Mouse (Mus musculus) heart, embryonic 14.5 days (tissue): ENCODE measurements around the gene Elmo2. TPM values are rescaled to one million over a fixed set of nuclear protein-coding genes. Genes with fewer than 3 reads are reported as not detected.

Experiments
- ATAC-seq: fragments of 200-750 bp; cut with Nextera tagmentation; 2 replicates; pipeline ENCODE4 v1.8.0; 2017; ENCODE audit warnings: low read depth, moderate TSS enrichment; ENCODE audit not compliant: insufficient number of reproducible peaks, insufficient read depth, low FRiP score
- H3K27ac ChIP-seq, 2 experiments: fragments of 200-500 bp in 1 of 2; fragments of 300-500 bp in 1 of 2; sonication (generic) in 1 of 2; replicated peaks in 1 of 2; 2 replicates each; pipeline ENCODE4 v1.5.1; 2012 to 2014; ENCODE audit warnings: low read depth in 2 of 2, low read length in 2 of 2, control low read depth in 1 of 2, mild to moderate bottlenecking in 1 of 2, mixed read lengths in 1 of 2; ENCODE audit not compliant: control insufficient read depth in 1 of 2, insufficient read depth in 1 of 2
- H3K27me3 ChIP-seq: fragments of 300-500 bp; sonication (generic); 2 replicates; pipeline ENCODE4 v1.6.1; 2014; ENCODE audit warnings: mild to moderate bottlenecking, low read length, control low read depth; ENCODE audit not compliant: control insufficient read depth, insufficient read depth
- H3K36me3 ChIP-seq: fragments of 300-500 bp; sonication (generic); 2 replicates; pipeline ENCODE4 v1.6.1; 2014; ENCODE audit warnings: mild to moderate bottlenecking, control low read depth, low read length, mixed read lengths; ENCODE audit not compliant: control insufficient read depth, insufficient read depth
- H3K4me1 ChIP-seq, 2 experiments: fragments of 200-500 bp in 1 of 2; fragments of 300-500 bp in 1 of 2; sonication (generic) in 1 of 2; 2 replicates each; pipeline ENCODE4 v1.6.1; 2012 to 2014; ENCODE audit warnings: low read length in 2 of 2, control low read depth in 1 of 2, mixed read lengths in 1 of 2; ENCODE audit not compliant: control insufficient read depth in 2 of 2, insufficient read depth in 2 of 2
- H3K4me2 ChIP-seq: fragments of 300-500 bp; sonication (generic); 2 replicates; pipeline ENCODE4 v1.6.1; 2014; ENCODE audit warnings: mild to moderate bottlenecking, low read length
- H3K4me3 ChIP-seq, 2 experiments: fragments of 200-500 bp in 1 of 2; fragments of 300-500 bp in 1 of 2; sonication (generic) in 1 of 2; 2 replicates each; pipeline ENCODE4 v1.5.1; 2012 to 2014; ENCODE audit warnings: low read length in 2 of 2, mild to moderate bottlenecking in 2 of 2, control low read depth in 1 of 2, low read depth in 1 of 2, moderate library complexity in 1 of 2; ENCODE audit not compliant: control insufficient read depth in 1 of 2, insufficient read depth in 1 of 2
- H3K9ac ChIP-seq: fragments of 300-500 bp; sonication (generic); 2 replicates; pipeline ENCODE4 v1.6.1; 2014; ENCODE audit warnings: mild to moderate bottlenecking, low read length
- H3K9me3 ChIP-seq: fragments of 300-500 bp; sonication (generic); 2 replicates; pipeline ENCODE4 v1.6.1; 2016; ENCODE audit warnings: low read length, control low read depth; ENCODE audit not compliant: control insufficient read depth
- WGBS: fragments of 180-500 bp; shearing (Covaris S2); extraction: QIAGEN DNeasy Blood & Tissue Kit; methylation state at CpG from one replicate; pipeline ENCODE4 v1.1.7; 2014; 5-methylcytosine and 5-hydroxymethylcytosine counted together
- polyA plus RNA-seq: library from polyadenylated mRNA; unstranded; fragments of >200 nt; fragmentation: Nextera tagmentation; extraction: Ambion mirVana; gene quantifications from 2 replicates; pipeline ENCODE4 v1.2.1, GENCODE M21; 2014

Elmo2 gene
- polyA plus RNA-seq, 1 experiment from 2014 or later: 40.1 TPM

- Histone ChIP-seq H3K9ac (no peak overlapping the region), H3K4me1 (peaks cover 2 to 8% of the 10 kb centered on the region in 2 experiments; a peak in 3 of 4 replicates), H3K4me2 (0 out of 2 replicates have a peak overlapping the region, but pooled peaks have one; percentile 13), H3K36me3 (no peaks in the 10 kb centered on the region), H3K27me3 (peaks cover 44% of the 10 kb centered on the region), H3K4me3 (no peak overlapping the region), H3K9me3 (no peaks in the 10 kb centered on the region), H3K27ac (no peak overlapping the region)
- ATAC-seq: no peak
- WGBS: 3% methylated on average over 5 of the region's 8 CpGs
Measured at GRCm38 (mm10) chr2:165367047-165367520, 40.8 kb upstream of the Elmo2 start.

GRCm38 (mm10) chr2:165364334-165365091 lies 38.2 kb upstream of the Elmo2 start:
- H3K27ac ChIP-seq: no peak overlapping the region
- no peak overlapping the region for H3K9ac ChIP-seq
- no peaks in the 10 kb centered on the region for H3K36me3 ChIP-seq
- no peaks in the 10 kb centered on the region for H3K9me3 ChIP-seq
- peaks cover 42% of the 10 kb centered on the region for H3K27me3 ChIP-seq
- ATAC-seq: no peak
- 9% methylated on average over 21 of the region's 21 CpGs for WGBS
- H3K4me3 ChIP-seq: 0 out of 4 replicates have a peak overlapping the region, but pooled peaks of 1 of the 2 experiments have one; percentile 6
- peaks cover 2 to 8% of the 10 kb centered on the region in 2 experiments; a peak in 3 of 4 replicates for H3K4me1 ChIP-seq
- peak overlapping the region; percentile 52 for H3K4me2 ChIP-seq

- H3K4me2 ChIP-seq: no peak overlapping the region
- H3K9me3 ChIP-seq: no peaks in the 10 kb centered on the region
- peaks cover 2 to 8% of the 10 kb centered on the region in 2 experiments; a peak in 3 of 4 replicates for H3K4me1 ChIP-seq
- no peak for ATAC-seq
- H3K27ac ChIP-seq: no peak overlapping the region
- H3K9ac ChIP-seq: no peak overlapping the region
- H3K27me3 ChIP-seq: peaks cover 29% of the 10 kb centered on the region
- H3K36me3 ChIP-seq: no peaks in the 10 kb centered on the region
- H3K4me3 ChIP-seq: no peak overlapping the region
- 81% methylated on average over 6 of the region's 6 CpGs for WGBS
Measured at GRCm38 (mm10) chr2:165363282-165363681, 37.0 kb upstream of the Elmo2 start.

- Histone ChIP-seq H3K27ac (no peak overlapping the region), H3K9me3 (no peaks in the 10 kb centered on the region), H3K27me3 (peaks cover 14% of the 10 kb centered on the region), H3K4me3 (no peak overlapping the region), H3K4me1 (peaks cover 0 to 2% of the 10 kb centered on the region in 2 experiments; a peak in 1 of 4 replicates), H3K36me3 (no peaks in the 10 kb centered on the region), H3K4me2 (no peak overlapping the region), H3K9ac (no peak overlapping the region)
- no peak for ATAC-seq
- 0% methylated on average over 1 of the region's 1 CpGs for WGBS
Measured at GRCm38 (mm10) chr2:165360861-165361260, 34.6 kb upstream of the Elmo2 start.

DNA sequence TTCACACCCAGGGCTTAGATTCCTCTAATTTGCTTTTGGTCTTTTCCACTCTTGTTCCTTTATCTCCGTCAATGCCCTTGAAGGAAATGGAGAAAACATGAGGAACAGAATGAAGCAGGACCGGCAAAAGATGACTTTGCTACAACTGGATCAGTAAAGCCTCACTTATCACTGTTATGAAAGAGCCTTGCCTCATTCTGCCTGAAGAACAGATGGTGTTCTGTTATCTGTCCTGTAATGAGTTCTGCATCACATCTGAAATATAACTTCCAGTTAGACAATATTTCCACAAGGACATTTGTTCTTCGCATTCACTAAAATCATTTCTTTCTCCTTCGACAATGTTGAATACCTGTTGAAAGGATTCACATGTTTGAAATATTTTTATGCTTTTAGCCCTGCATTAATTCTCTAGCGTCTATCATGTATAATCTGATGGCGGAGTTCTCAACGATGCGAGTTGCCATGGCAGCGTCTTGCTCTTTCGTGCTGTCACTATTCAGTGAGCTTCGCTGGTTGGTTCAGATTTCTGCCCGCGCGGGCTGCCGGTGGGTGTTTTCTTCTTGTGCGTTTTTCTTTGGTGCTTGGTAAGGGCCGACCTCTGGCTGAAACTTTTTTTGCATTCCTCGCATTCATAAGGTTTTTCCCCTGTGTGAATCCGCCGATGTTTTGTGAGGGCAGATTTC lies 25.7 kb upstream of the Elmo2 start:
- no peaks in the 10 kb centered on the region for H3K4me1 ChIP-seq

DNA sequence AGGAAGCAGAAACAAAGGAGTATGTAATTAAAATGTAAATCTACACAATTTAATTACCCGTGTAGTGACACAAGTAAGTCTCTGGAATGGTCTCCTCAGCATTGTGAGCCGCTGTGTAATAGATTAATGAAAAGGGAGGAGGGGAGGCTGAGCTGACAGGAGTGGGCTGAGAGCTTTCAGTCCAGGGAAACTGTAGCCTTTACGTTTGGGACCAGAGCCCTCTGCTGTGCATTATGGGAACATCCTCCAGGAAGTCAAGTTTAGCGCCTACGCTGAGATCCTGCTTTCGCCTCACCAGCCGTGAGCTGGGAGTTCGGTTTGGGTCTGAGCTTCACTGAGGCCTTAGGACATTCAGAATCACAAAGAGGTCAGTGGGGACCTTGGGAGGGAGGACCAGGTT lies 23.2 kb upstream of the Elmo2 start:
- Histone ChIP-seq H3K27ac (no peak overlapping the region), H3K4me1 (no peaks in the 10 kb centered on the region), H3K36me3 (no peaks in the 10 kb centered on the region), H3K4me2 (no peak overlapping the region), H3K9me3 (peaks cover 33% of the 10 kb centered on the region), H3K27me3 (no peaks in the 10 kb centered on the region), H3K4me3 (no peak overlapping the region), H3K9ac (no peak overlapping the region)
- ATAC-seq: no peak
- 28% methylated on average over 8 of the region's 8 CpGs for WGBS

More for the DNA sequence above, 25.7 kb upstream of the Elmo2 start:
- Histone ChIP-seq H3K9me3 (peaks cover 33% of the 10 kb centered on the region), H3K4me3 (no peak overlapping the region), H3K4me2 (no peak overlapping the region), H3K27me3 (no peaks in the 10 kb centered on the region), H3K36me3 (no peaks in the 10 kb centered on the region), H3K9ac (no peak overlapping the region), H3K27ac (no peak overlapping the region)
- no peak for ATAC-seq
- 86% methylated on average over 20 of the region's 20 CpGs for WGBS

DNA sequence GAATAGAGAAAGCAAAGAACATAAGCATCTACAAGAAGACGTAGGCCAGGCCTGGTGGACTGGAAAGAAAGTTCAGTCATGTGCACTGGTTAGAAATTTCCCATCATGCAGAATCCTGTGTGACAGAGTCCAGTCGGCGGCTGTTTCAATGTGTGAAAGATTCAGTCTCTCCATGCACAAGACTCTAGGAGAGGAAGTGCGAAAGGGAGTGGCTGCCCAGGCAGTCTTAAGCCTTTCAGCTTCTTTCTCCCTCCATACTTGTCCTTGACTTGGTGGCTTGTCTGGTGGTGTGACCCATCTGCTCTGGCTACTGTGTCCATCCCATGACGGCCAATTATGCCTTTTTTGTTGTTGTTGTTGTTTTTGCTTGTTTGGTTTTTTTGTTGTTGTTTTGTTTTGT lies 19.9 kb upstream of the Elmo2 start:
- no peaks in the 10 kb centered on the region for H3K36me3 ChIP-seq
- H3K27me3 ChIP-seq: no peaks in the 10 kb centered on the region
- H3K9me3 ChIP-seq: 0 out of 2 replicates have a peak, but pooled peaks cover 4% of the 10 kb centered on the region
- WGBS: 84% methylated on average over 5 of the region's 5 CpGs
- no peak overlapping the region for H3K4me2 ChIP-seq
- ATAC-seq: no peak
- no peak overlapping the region for H3K27ac ChIP-seq
- no peaks in the 10 kb centered on the region for H3K4me1 ChIP-seq
- no peak overlapping the region for H3K4me3 ChIP-seq
- no peak overlapping the region for H3K9ac ChIP-seq
